Comparison of ENCODE assay signal across 7 mouse cellular contexts in the genomic region with DNA sequence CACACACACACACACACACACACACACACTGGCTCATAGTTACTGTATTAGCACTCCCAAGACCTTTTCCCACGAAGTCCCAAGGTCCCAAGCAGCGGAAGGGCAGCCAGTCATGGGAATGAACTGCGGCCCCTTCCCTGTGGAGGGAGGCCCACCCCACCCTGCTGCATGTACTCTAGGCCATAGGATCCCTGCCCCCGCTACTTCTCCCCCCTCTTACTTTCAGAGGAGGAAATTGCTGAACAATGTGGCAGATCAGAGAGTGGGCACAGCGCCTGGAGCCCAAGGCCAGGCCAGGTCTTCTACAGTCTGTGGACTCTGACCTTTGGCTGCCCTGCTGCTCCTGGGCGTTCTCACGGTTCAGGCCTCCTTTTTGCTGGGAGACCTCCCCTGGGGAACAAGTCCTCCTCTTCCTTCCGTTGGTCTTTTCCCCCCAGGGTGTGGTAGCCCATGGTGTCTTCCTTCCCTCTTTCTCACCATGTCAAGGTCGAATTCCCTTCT. TPM values are rescaled to one million over a fixed set of nuclear protein-coding genes. Genes with fewer than 3 reads are reported as not detected.
A peak's percentile ranks its signal among the peaks of the same experiment; 100 is the strongest.
DNase-seq lines count a peak whose midpoint lies in the region.

No protein-coding gene starts in this region.

- intact Hi-C loops in gastrocnemius, postnatal 14 days (cut with DNase I; ENCODE audit: low total_unique reads), result no loop called here

- peak; percentile 52 to 57 for DNase-seq in adrenal gland, adult 18-20 months (ENCODE audit: low spot score in 2 of 2)
- DNase-seq in gastrocnemius, postnatal 14 days, result peak; percentile 54
- peak; percentile 89 for DNase-seq in kidney, adult 18-20 months
- DNase-seq in lung, postnatal 10 days, result peak; percentile 89
- no peak for DNase-seq in thymus, postnatal 10 days (ENCODE audit: low spot score in 2 of 2)
- DNase-seq in frontal cortex, postnatal 36 days (ENCODE audit: low spot score in 2 of 2), result no peak
- no peak for DNase-seq in cerebellum, postnatal 25 days

RNA-seq across cellular contexts. Expression of a gene that starts 3.7 kb away (rescaled TPM):
- total RNA-seq in adrenal gland, adult 18-20 months (2021), result 100 to 1,000 TPM; 131 to 132 TPM
- 100 to 1,000 TPM; 258 to 262 TPM for total RNA-seq in gastrocnemius, postnatal 14 days (2021)

RNA-seq across cellular contexts. Expression of a gene that starts 42.0 kb away (rescaled TPM):
- total RNA-seq in adrenal gland, adult 18-20 months (2021), result 10 to 100 TPM; 63.3 to 89.9 TPM
- 1 to 10 TPM; 2.2 to 2.6 TPM for total RNA-seq in gastrocnemius, postnatal 14 days (2021)

Comparison
In these comparisons a context has a peak if more than half of its experiments do, and no peak if none do; other contexts are left out.
1. DNase-seq: peak in adrenal gland, adult 18-20 months (2 of 2), gastrocnemius, postnatal 14 days (single experiment), kidney, adult 18-20 months (single experiment) and lung, postnatal 10 days (single experiment); none in thymus, postnatal 10 days (0 of 2), frontal cortex, postnatal 36 days (0 of 2) and cerebellum, postnatal 25 days (0 of 2).
2. RNA of a gene that starts 42.0 kb away (total RNA-seq): 63.3 to 89.9 TPM in adrenal gland, adult 18-20 months; 2.2 to 2.6 TPM in gastrocnemius, postnatal 14 days; every median in the first group is over 10 times any median in the second.